Mouse (Mus musculus) ES-Bruce4 (cell line): ENCODE measurements around the gene Dock10. TPM values are rescaled to one million over a fixed set of nuclear protein-coding genes. Genes with fewer than 3 reads are reported as not detected.

Experiments
- H3K27ac ChIP-seq: 2 replicates; pipeline ENCODE4 v1.5.1; 2012; ENCODE audit warnings: low read length, inconsistent platforms; ENCODE audit not compliant: insufficient read depth
- H3K27me3 ChIP-seq: 2 replicates; pipeline ENCODE4 v1.6.1; 2012; ENCODE audit warnings: mild to moderate bottlenecking, low read length, inconsistent platforms; ENCODE audit not compliant: control insufficient read depth, poor library complexity, insufficient read depth, severe bottlenecking
- H3K36me3 ChIP-seq: 2 replicates; pipeline ENCODE4 v1.6.1; 2012; ENCODE audit warnings: inconsistent platforms, mild to moderate bottlenecking, low read length, moderate library complexity; ENCODE audit not compliant: control insufficient read depth, poor library complexity, insufficient read depth, severe bottlenecking
- H3K4me1 ChIP-seq: one replicate; pipeline ENCODE4 v1.8.1; 2011; ENCODE audit warnings: low read length; ENCODE audit not compliant: control insufficient read depth, insufficient read depth
- H3K4me3 ChIP-seq: 2 replicates; pipeline ENCODE4 v1.5.1; 2011; ENCODE audit warnings: low read depth, mild to moderate bottlenecking, low read length
- H3K9ac ChIP-seq: 2 replicates; pipeline ENCODE4 v1.6.1; 2012; ENCODE audit warnings: low read depth, mild to moderate bottlenecking, inconsistent platforms; ENCODE audit not compliant: poor library complexity, severe bottlenecking
- H3K9me3 ChIP-seq: replicated peaks from 2 replicates; pipeline ENCODE4 v1.6.1; 2012; ENCODE audit warnings: mild to moderate bottlenecking, low read length, inconsistent platforms; ENCODE audit not compliant: control insufficient read depth, poor library complexity, insufficient read depth, severe bottlenecking
- CTCF ChIP-seq: IDR thresholded peaks from one replicate; pipeline ENCODE4 v1.8.1; 2011; ENCODE audit warnings: low read depth, low read length
- EP300 ChIP-seq: IDR thresholded peaks from 2 replicates; pipeline ENCODE4 v1.6.1; 2011; ENCODE audit warnings: low read depth, low read length; ENCODE audit not compliant: insufficient read depth
- POLR2A ChIP-seq: IDR thresholded peaks from one replicate; pipeline ENCODE4 v1.8.1; 2011; ENCODE audit warnings: low read length; ENCODE audit not compliant: insufficient read depth
- polyA plus RNA-seq: library from polyadenylated mRNA; stranded (reverse); fragments of >200 nt; gene quantifications from 2 replicates; pipeline ENCODE4 v1.2.4, GENCODE M21; 2011; ENCODE audit warnings: low read depth; ENCODE audit not compliant: missing spikeins, insufficient read depth, insufficient read length

Gene Dock10
- polyA plus RNA-seq, 1 experiment = not detected

GRCm38 (mm10) chr1:80654177-80654576 is 104.2 kb downstream of the Dock10 start:
- Histone ChIP-seq H3K36me3 (no peaks in the 10 kb centered on the region), H3K4me1 (no peaks in the 10 kb centered on the region), H3K9me3 (peaks cover 2% of the 10 kb centered on the region; the same call in 1 of the 2 replicates), H3K9ac (no peak overlapping the region), H3K4me3 (no peak overlapping the region), H3K27me3 (no peaks in the 10 kb centered on the region), H3K27ac (no peak overlapping the region)
- TF ChIP-seq EP300 = no peak
- TF ChIP-seq CTCF = no peak
- no peak for TF ChIP-seq POLR2A

GRCm38 (mm10) chr1:80652803-80653202 is 105.5 kb downstream of the Dock10 start:
- TF ChIP-seq EP300 (no peak), POLR2A (no peak), CTCF (no peak)
- Histone ChIP-seq H3K4me1 (no peaks in the 10 kb centered on the region), H3K9ac (no peak overlapping the region), H3K4me3 (no peak overlapping the region), H3K27me3 (no peaks in the 10 kb centered on the region), H3K27ac (no peak overlapping the region), H3K9me3 (peaks cover 2% of the 10 kb centered on the region; the same call in 1 of the 2 replicates), H3K36me3 (no peaks in the 10 kb centered on the region)

GRCm38 (mm10) chr1:80652083-80652482 is 106.2 kb downstream of the Dock10 start:
- no peaks in the 10 kb centered on the region for H3K27me3 ChIP-seq
- no peak overlapping the region for H3K9ac ChIP-seq
- H3K4me1 ChIP-seq = no peaks in the 10 kb centered on the region
- H3K36me3 ChIP-seq = no peaks in the 10 kb centered on the region
- no peak overlapping the region for H3K27ac ChIP-seq
- TF ChIP-seq POLR2A = no peak
- no peak overlapping the region for H3K4me3 ChIP-seq
- peaks cover 2% of the 10 kb centered on the region; the same call in 1 of the 2 replicates for H3K9me3 ChIP-seq

- no peak overlapping the region for H3K9ac ChIP-seq
- H3K36me3 ChIP-seq = no peaks in the 10 kb centered on the region
- no peaks in the 10 kb centered on the region for H3K27me3 ChIP-seq
- no peak for TF ChIP-seq EP300
- TF ChIP-seq POLR2A = no peak
- TF ChIP-seq CTCF = no peak
- H3K9me3 ChIP-seq = no peaks in the 10 kb centered on the region
- H3K4me3 ChIP-seq = no peak overlapping the region
- H3K4me1 ChIP-seq = no peaks in the 10 kb centered on the region
- no peak overlapping the region for H3K27ac ChIP-seq
Observed at GRCm38 (mm10) chr1:80646602-80647001, 111.7 kb downstream of the Dock10 start.

GRCm38 (mm10) chr1:80643866-80644451 is 114.4 kb downstream of the Dock10 start:
- no peaks in the 10 kb centered on the region for H3K36me3 ChIP-seq
- no peaks in the 10 kb centered on the region for H3K27me3 ChIP-seq
- no peak overlapping the region for H3K9ac ChIP-seq
- no peak overlapping the region for H3K27ac ChIP-seq
- no peaks in the 10 kb centered on the region for H3K4me1 ChIP-seq
- TF ChIP-seq CTCF = no peak
- TF ChIP-seq EP300 = no peak
- TF ChIP-seq POLR2A = no peak
- no peaks in the 10 kb centered on the region for H3K9me3 ChIP-seq
- H3K4me3 ChIP-seq = no peak overlapping the region

GRCm38 (mm10) chr1:80641832-80642231 is 116.5 kb downstream of the Dock10 start:
- no peaks in the 10 kb centered on the region for H3K27me3 ChIP-seq
- no peaks in the 10 kb centered on the region for H3K4me1 ChIP-seq
- no peaks in the 10 kb centered on the region for H3K9me3 ChIP-seq
- no peak overlapping the region for H3K4me3 ChIP-seq
- H3K27ac ChIP-seq = no peak overlapping the region
- H3K9ac ChIP-seq = no peak overlapping the region
- no peak for TF ChIP-seq EP300
- TF ChIP-seq CTCF = no peak
- TF ChIP-seq POLR2A = no peak
- no peaks in the 10 kb centered on the region for H3K36me3 ChIP-seq

GRCm38 (mm10) chr1:80641288-80641687 is 117.0 kb downstream of the Dock10 start:
- Histone ChIP-seq H3K4me3 (no peak overlapping the region), H3K4me1 (no peaks in the 10 kb centered on the region), H3K27me3 (no peaks in the 10 kb centered on the region), H3K9ac (no peak overlapping the region), H3K9me3 (no peaks in the 10 kb centered on the region), H3K27ac (no peak overlapping the region), H3K36me3 (no peaks in the 10 kb centered on the region)
- TF ChIP-seq EP300 (no peak), POLR2A (no peak), CTCF (no peak)
